Mouse (Mus musculus) heart, embryonic 14.5 days (tissue): Measurements from ENCODE around the gene Acr. TPM values are rescaled to one million over a fixed set of nuclear protein-coding genes. Genes with fewer than 3 reads are reported as not detected.

Experiments used
- ATAC-seq: fragments of 200-750 bp; cut with Nextera tagmentation; 2 replicates; pipeline ENCODE4 v1.8.0; 2017; ENCODE audit warnings: low read depth, moderate TSS enrichment; ENCODE audit not compliant: insufficient number of reproducible peaks, insufficient read depth, low FRiP score
- H3K27ac ChIP-seq, 2 experiments: fragments of 200-500 bp in 1 of 2; fragments of 300-500 bp in 1 of 2; sonication (generic) in 1 of 2; replicated peaks in 1 of 2; 2 replicates each; pipeline ENCODE4 v1.5.1; 2012 to 2014; ENCODE audit warnings: low read depth in 2 of 2, low read length in 2 of 2, control low read depth in 1 of 2, mild to moderate bottlenecking in 1 of 2, mixed read lengths in 1 of 2; ENCODE audit not compliant: control insufficient read depth in 1 of 2, insufficient read depth in 1 of 2
- H3K27me3 ChIP-seq: fragments of 300-500 bp; sonication (generic); 2 replicates; pipeline ENCODE4 v1.6.1; 2014; ENCODE audit warnings: mild to moderate bottlenecking, low read length, control low read depth; ENCODE audit not compliant: control insufficient read depth, insufficient read depth
- H3K36me3 ChIP-seq: fragments of 300-500 bp; sonication (generic); 2 replicates; pipeline ENCODE4 v1.6.1; 2014; ENCODE audit warnings: mild to moderate bottlenecking, control low read depth, low read length, mixed read lengths; ENCODE audit not compliant: control insufficient read depth, insufficient read depth
- H3K4me1 ChIP-seq, 2 experiments: fragments of 200-500 bp in 1 of 2; fragments of 300-500 bp in 1 of 2; sonication (generic) in 1 of 2; 2 replicates each; pipeline ENCODE4 v1.6.1; 2012 to 2014; ENCODE audit warnings: low read length in 2 of 2, control low read depth in 1 of 2, mixed read lengths in 1 of 2; ENCODE audit not compliant: control insufficient read depth in 2 of 2, insufficient read depth in 2 of 2
- H3K4me2 ChIP-seq: fragments of 300-500 bp; sonication (generic); 2 replicates; pipeline ENCODE4 v1.6.1; 2014; ENCODE audit warnings: mild to moderate bottlenecking, low read length
- H3K4me3 ChIP-seq, 2 experiments: fragments of 200-500 bp in 1 of 2; fragments of 300-500 bp in 1 of 2; sonication (generic) in 1 of 2; 2 replicates each; pipeline ENCODE4 v1.5.1; 2012 to 2014; ENCODE audit warnings: low read length in 2 of 2, mild to moderate bottlenecking in 2 of 2, control low read depth in 1 of 2, low read depth in 1 of 2, moderate library complexity in 1 of 2; ENCODE audit not compliant: control insufficient read depth in 1 of 2, insufficient read depth in 1 of 2
- H3K9ac ChIP-seq: fragments of 300-500 bp; sonication (generic); 2 replicates; pipeline ENCODE4 v1.6.1; 2014; ENCODE audit warnings: mild to moderate bottlenecking, low read length
- H3K9me3 ChIP-seq: fragments of 300-500 bp; sonication (generic); 2 replicates; pipeline ENCODE4 v1.6.1; 2016; ENCODE audit warnings: low read length, control low read depth; ENCODE audit not compliant: control insufficient read depth
- WGBS: fragments of 180-500 bp; shearing (Covaris S2); extraction: QIAGEN DNeasy Blood & Tissue Kit; methylation state at CpG from one replicate; pipeline ENCODE4 v1.1.7; 2014; 5-methylcytosine and 5-hydroxymethylcytosine counted together
- polyA plus RNA-seq: library from polyadenylated mRNA; unstranded; fragments of >200 nt; fragmentation: Nextera tagmentation; extraction: Ambion mirVana; gene quantifications from 2 replicates; pipeline ENCODE4 v1.2.1, GENCODE M21; 2014

Acr gene
- polyA plus RNA-seq, 1 experiment from 2014 or later: 0.39 TPM

DNA sequence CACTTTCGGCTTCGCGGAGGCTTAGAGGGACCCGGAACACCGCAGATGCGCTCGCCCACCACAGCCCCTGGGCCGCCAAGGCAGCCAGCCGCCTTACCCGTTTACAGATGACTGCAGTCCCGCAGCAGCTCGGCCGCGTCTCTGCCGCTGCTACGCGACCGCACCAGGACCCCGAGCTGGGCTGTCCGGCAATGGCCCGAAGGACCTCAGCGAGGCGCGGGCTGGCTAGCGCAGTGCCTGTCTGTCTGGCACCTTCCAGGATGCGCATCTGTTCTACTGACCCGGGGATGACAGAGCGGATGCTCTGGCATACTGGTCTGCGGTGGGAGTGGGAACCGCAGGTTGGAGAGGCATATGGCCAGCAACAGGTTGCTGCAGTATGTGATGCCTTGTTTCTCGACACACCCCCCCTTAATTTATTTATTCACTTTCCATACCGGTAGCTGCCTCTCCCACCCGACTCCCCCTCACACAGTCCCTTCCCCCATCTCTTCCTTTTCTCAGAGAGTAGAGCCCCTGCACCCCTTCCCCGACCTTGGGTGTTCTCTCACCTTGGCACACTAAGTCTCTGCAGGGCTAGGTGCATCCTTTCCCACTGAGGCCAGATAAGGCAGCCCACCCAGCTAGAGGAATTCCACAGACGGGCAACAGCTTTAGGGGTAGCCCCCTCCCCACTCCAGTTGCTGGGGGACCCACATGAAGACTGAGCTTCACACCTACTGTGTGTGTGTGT is 23.8 kb downstream of the Acr start, which contains the start of gene Rabl2:
Gene Rabl2, minus strand, starts transcription at position 201 of the 733 bp plus-strand sequence.
- peak within 1 kb of the TSS; percentile 78 for H3K9ac ChIP-seq
- no peaks in the 10 kb centered on the region for H3K9me3 ChIP-seq
- H3K4me1 ChIP-seq: peaks cover 3 to 6% of the 10 kb centered on the region in 2 experiments; a peak in 3 of 4 replicates
- peak within 1 kb of the TSS; percentile 91 for H3K4me2 ChIP-seq
- ATAC-seq: peak; percentile 93
- H3K27ac ChIP-seq: no peak within 1 kb of the TSS
- H3K4me3 ChIP-seq: peak within 1 kb of the TSS; percentile 59 to 87
- WGBS: under 1% methylated on average over 35 of the region's 35 CpGs
- peaks cover 7% of the 10 kb centered on the region; the same call in 1 of the 2 replicates for H3K36me3 ChIP-seq
- no peaks in the 10 kb centered on the region for H3K27me3 ChIP-seq

DNA sequence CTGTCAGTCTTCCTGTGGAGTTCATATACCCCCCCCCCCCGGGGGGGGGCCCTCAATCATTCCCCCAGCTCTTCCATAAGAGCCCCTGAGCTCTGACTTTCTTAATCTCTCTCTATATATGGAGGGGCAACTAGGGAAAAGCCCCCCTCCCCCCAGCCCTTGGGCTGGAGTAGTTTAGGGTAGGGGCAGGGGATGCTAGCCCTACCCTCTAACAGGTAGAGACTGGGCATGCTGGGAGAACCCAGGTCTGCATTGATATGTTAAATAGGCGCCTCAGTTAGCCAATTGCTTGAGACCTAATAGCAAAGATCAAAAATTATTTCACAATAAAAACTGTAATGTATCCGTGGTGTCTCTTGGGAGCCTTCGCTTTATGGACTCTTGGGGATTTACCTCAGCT is 24.4 kb downstream of the Acr start:
- Histone ChIP-seq H3K4me2 (peak overlapping the region; percentile 91), H3K9ac (no peak overlapping the region), H3K9me3 (no peaks in the 10 kb centered on the region), H3K27me3 (no peaks in the 10 kb centered on the region), H3K4me3 (peak overlapping the region in 1 of 2 experiments; percentile 87; a peak in 2 of 4 replicates), H3K36me3 (peaks cover 5% of the 10 kb centered on the region; the same call in 1 of the 2 replicates), H3K27ac (no peak overlapping the region), H3K4me1 (peaks cover 3 to 6% of the 10 kb centered on the region in 2 experiments; a peak in 3 of 4 replicates)
- ATAC-seq: no peak
- 43% methylated on average over 4 of the region's 4 CpGs for WGBS

DNA sequence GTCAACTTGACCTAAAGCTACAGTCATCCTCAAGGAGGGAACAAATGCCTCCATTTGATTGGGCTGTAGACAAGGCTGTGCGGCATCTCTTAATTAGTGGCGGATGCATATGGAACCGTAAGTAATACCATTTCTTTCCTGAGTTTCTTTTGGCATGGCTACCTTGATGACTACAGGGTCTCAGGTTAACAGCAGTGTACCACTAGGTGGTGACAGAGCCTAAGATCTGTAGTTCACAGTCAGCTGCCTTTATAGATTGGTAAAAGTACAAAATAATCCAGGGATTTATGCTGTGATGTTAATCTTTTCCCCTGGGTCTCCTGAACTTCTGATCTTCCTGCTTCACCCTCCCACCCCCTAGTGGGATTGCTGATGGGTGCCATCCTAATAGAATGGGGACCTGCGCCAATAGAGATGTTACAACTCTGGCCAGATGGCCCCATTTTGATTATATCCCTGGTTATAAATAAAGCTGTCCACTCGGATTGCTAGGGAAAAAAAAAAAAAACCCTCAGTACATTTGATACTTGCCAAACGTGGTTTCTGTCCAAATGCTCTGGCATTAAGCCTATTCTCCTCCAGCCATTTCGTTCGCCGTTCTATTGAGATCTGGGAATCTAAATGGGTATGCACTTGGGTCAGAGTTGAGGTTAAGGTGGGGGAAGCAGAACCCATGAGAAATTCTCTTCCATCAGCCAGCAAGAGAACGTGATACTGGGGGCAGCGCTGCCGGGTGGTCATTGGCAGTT is 37.9 kb downstream of the Acr start:
- Histone ChIP-seq H3K36me3 (no peaks in the 10 kb centered on the region), H3K9ac (no peak overlapping the region), H3K4me3 (no peak overlapping the region), H3K27ac (no peak overlapping the region), H3K4me1 (no peaks in the 10 kb centered on the region), H3K9me3 (no peaks in the 10 kb centered on the region), H3K27me3 (no peaks in the 10 kb centered on the region), H3K4me2 (no peak overlapping the region)
- 72% methylated on average over 12 of the region's 12 CpGs for WGBS
- no peak for ATAC-seq

DNA sequence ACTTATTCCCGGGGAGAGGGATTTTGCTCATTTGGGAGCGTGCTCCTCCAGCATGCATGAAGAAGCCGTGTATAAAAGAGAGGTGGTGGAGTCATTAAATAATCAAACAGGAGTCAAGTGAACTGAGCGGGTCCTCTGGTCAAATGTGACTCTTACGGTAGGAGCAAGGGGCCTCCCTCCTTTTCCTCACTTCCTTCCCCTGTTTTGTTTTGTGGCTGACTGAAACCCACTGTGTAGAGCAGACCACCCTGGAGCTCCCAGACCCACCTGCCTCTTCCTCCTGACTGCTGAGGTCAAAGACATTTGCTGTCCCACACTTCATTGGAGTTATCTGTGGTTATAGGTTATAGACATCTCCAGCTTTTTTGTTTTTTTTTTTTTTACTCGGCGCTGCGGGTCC is 39.4 kb downstream of the Acr start:
- H3K4me2 ChIP-seq: no peak overlapping the region
- no peaks in the 10 kb centered on the region for H3K9me3 ChIP-seq
- no peak overlapping the region for H3K27ac ChIP-seq
- H3K36me3 ChIP-seq: no peaks in the 10 kb centered on the region
- no peak for ATAC-seq
- H3K27me3 ChIP-seq: no peaks in the 10 kb centered on the region
- no peak overlapping the region for H3K9ac ChIP-seq
- WGBS: 76% methylated on average over 8 of the region's 8 CpGs
- H3K4me3 ChIP-seq: no peak overlapping the region
- H3K4me1 ChIP-seq: no peaks in the 10 kb centered on the region

DNA sequence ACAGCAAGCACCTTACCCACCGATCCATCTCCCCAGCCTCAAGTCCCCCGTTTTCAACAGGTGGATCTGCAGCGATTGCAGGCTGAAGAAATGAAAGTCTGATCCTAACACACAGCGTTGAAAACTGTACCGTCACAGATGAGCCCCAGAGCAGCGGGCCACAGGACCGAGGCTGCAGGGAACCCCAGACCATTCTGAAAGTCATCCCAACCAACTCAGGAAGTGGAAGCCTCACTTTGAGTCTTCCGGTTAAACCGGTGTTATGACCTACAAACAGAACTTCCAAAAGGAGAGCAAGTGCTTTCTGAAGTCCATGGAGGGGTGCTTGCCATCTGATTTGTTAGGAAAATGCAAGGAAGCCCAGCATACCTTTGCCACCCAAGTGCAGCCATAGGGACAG is 39.8 kb downstream of the Acr start:
- Histone ChIP-seq H3K9me3 (no peaks in the 10 kb centered on the region), H3K27ac (no peak overlapping the region), H3K4me1 (no peaks in the 10 kb centered on the region), H3K36me3 (no peaks in the 10 kb centered on the region), H3K4me2 (no peak overlapping the region), H3K9ac (no peak overlapping the region), H3K27me3 (no peaks in the 10 kb centered on the region), H3K4me3 (no peak overlapping the region)
- ATAC-seq: no peak
- 70% methylated on average over 9 of the region's 9 CpGs for WGBS

DNA sequence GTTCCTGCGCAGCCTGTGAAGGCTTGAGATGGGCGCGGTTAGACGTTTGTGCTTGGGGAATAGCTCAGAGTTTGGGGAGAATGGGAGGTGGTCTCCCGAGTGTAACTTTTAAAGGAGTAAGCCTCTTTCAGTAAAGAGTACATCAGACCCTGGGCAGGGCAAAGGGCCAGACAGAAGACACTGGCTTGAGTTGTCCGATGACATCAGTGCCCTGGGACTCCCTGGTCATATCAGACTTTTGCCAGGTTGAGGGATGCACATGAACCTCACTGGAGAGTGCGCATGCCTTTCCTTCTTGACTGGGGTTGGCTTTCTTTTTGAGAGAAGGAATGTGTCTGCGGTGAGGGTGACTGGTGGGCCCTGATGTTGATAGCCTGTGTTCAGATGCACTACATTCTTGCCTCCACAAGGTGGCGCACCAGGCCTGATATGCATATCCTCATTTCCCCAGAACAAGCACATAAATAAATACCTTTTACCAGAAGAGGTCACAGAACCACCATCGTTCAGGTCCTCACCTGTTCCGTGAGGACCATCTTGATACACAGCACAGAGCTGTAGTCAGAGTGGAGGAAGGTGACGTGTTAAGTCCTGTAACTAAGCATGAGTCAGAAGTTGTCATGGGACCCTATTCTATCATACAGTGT is 54.3 kb downstream of the Acr start:
- Histone ChIP-seq H3K27me3 (no peaks in the 10 kb centered on the region), H3K36me3 (no peaks in the 10 kb centered on the region), H3K4me3 (no peak overlapping the region), H3K4me2 (no peak overlapping the region), H3K27ac (no peak overlapping the region), H3K9ac (no peak overlapping the region), H3K4me1 (no peaks in the 10 kb centered on the region), H3K9me3 (no peaks in the 10 kb centered on the region)
- no peak; the same call in 1 of the 2 replicates for ATAC-seq
- WGBS: 77% methylated on average over 12 of the region's 12 CpGs

DNA sequence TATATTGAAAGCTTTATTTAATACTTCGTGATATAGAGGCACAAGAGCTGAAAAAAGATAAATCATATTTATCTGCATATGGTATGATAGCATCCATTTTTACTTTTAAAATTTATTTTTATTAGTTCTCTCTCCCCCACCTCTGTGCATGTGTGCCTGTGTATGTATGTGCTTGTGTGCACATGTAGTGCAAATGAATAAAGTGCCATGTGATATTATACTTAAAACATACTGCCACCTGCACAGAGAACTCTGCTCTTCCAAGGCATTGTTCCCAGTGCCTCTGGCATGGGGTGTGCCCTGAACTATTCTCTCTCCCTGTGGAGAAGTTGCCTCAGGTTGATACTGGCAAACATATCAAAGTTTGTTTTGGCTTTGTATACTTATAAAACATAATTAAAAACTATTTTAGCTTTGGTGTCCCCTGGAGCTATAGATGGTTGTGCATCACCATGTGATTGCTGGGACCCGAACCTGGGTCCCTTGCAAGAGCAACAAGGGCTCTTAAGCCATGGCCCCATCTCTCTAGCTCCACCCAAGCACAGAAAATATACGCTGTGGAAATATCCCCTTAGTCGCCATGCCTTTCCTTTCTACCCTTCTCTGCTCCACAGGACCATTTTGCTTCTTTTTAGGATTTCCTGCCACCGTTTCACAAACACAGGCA is 55.0 kb downstream of the Acr start:
- Histone ChIP-seq H3K4me3 (no peak overlapping the region), H3K9ac (no peak overlapping the region), H3K27me3 (no peaks in the 10 kb centered on the region), H3K4me2 (no peak overlapping the region), H3K27ac (no peak overlapping the region), H3K4me1 (no peaks in the 10 kb centered on the region), H3K36me3 (no peaks in the 10 kb centered on the region), H3K9me3 (no peaks in the 10 kb centered on the region)
- 53% methylated on average over 5 of the region's 5 CpGs for WGBS
- ATAC-seq: no peak
